Mouse (Mus musculus): Measurements from ENCODE around the gene Per1.

The Per1 gene

GRCm38 (mm10) chr11:69135361-69135760, 40.3 kb downstream of the Per1 start:
- DNase-seq, result no peak

GRCm38 (mm10) chr11:69147546-69147945, 52.5 kb downstream of the Per1 start:
- no peak for DNase-seq

- no peak for DNase-seq
Observed at GRCm38 (mm10) chr11:69148451-69148960, 53.5 kb downstream of the Per1 start.

GRCm38 (mm10) chr11:69149728-69150127, 54.7 kb downstream of the Per1 start:
- DNase-seq, result no peak

DNA sequence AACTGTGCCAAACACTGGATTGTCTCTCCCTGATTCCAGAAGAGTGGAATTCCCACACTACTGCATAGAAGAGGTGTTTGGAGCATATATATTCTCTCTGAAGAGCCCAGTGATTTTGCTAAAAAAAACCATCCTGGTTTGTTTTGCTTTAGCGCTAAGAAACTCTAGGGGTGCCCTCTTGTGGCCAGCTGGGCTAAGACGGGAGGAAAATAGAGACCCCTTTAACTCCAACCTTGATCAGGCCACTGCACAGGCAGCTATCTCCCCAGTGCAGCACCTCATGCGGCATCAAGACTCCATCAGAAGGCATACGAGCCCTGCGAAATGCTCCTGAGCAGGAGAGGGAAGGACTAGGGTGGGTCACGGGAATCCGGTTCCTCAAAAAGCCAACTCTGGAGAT, 55.4 kb downstream of the Per1 start:
- peak; percentile 68 to 75 for DNase-seq

DNA sequence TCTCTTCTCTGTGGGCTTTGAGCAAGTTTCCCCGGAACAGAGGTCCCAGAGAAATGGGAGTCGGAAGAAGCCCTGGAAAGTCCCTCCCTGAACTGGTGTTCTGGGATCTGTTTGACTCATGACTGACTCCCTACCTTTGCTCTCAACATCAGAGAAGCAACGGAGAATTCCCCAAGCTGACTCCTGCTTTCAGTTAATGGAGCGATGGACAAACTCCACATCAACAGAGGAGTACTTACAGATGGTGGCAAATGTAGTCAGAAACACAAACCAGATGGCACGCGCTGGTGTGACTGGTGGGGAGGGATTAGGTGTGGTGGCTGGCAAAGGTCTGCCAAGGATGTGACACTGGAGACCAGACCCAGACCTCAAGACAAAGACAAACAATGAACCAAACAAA, 56.0 kb downstream of the Per1 start:
- DNase-seq, result no peak

DNA sequence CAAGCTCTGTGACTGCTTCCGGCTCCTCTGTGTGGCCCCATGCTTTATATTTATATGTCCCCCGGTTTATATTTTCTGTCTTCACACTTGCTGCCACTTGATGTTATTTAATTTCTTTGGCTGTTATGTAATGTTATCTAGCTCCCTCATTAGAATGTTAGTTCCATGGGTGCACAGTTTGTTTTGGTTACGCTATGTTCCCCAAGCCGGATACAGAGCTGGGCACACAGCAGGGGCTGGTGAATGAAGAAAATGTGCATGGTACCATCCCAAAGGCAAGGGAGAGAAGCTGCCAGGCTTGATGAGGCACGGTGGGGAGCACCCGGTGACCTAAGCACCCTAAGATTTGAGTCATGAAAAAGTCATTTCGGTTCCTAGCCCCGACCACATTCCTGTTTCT, 58.8 kb downstream of the Per1 start:
- no peak for DNase-seq

- DNase-seq, result no peak
Observed at GRCm38 (mm10) chr11:69155351-69155750, 60.3 kb downstream of the Per1 start.

- DNase-seq, result no peak
Observed at GRCm38 (mm10) chr11:69156800-69157199, 61.8 kb downstream of the Per1 start, which contains the start of gene Alox12b. TSS of gene Alox12b (plus strand) at chr11:69156989.

All from thymus, postnatal 36 days (tissue).